Mouse (Mus musculus) neutrophil, adult 65 days (primary cell): ENCODE data around the gene Lipn. TPM values are rescaled to one million over a fixed set of nuclear protein-coding genes. Genes with fewer than 3 reads are reported as not detected.

Experiments used
- total RNA-seq: library from RNA; stranded (reverse); gene quantifications from 2 replicates; pipeline ENCODE4 v1.2.4, GENCODE M21; 2023

Lipn gene
- not detected in 2 replicates for total RNA-seq

DNA sequence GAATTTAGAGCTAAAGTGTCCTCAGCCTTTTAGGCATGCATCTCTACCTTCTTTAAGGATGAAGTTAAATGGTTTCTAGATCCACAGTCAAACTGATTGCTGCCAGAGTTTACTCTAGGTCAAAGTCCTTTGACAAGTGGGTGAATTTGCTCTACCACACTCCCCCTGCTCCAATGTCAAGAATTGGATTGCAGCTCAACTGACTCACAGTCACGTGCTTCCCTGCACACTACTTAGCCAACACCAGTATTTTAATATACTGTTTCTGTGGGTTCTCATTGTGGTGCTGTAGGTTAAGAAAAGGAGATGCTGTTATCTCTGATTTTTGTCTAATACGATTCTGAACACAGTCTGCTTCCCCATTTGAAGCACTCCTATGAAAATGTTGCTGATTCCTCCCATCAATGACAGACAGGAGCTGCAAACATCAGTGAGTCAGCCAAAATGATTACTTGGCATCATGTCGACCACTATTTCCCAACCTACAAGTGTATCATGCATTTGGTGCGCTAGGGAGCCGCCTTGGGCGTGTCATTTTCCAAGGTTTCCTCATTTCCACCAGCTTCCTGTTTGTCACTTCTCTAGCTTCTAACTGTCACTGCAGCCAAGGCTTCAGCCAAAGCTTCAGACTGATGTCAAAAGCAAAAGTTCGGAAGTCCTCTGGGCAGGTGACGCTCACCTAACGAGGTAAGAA lies at the start of gene Lipn:
TSS of gene Lipn (plus strand) at position 580 of the 694 bp plus-strand sequence.

DNA sequence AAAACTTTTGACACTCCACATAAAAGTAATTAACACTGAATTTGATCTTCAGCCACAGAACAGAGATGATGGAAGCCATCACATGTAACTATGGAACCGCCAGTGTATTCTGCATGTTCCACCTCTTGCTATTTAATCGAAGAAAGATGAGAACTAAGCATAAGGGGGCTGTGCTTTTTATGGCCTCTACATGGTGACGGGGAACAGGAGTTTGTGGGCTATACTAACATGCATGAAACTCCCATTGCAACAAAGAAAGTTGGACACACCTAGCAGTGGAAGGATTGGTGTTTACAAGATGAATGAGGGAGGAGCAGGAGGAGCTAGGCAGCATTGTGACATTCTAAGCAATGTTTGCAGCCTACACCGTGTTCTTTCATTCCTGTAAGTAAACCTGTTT lies 33.5 kb downstream of the Lipn start, which contains the start of gene Lipm:
TSS of gene Lipm (plus strand) at position 301 of the 400 bp plus-strand sequence.

Other genes starting within 250 kb of the Lipn start
- gene Lipf, start 106.2 kb upstream of the Lipn start, total RNA-seq = not detected in 2 replicates
- gene Lipk, start 59.1 kb upstream of the Lipn start, total RNA-seq = not detected in 2 replicates
- not detected in 2 replicates for gene Lipm, start 33.6 kb downstream of the Lipn start, total RNA-seq
- 57.6 and 61.7 TPM in 2 replicates for gene Ankrd22, start 98.7 kb downstream of the Lipn start, total RNA-seq
- gene Stambpl1, start 124.9 kb downstream of the Lipn start, total RNA-seq = 20.0 and 20.9 TPM in 2 replicates
- 25.7 and 30.4 TPM in 2 replicates for gene Acta2, start 188.2 kb downstream of the Lipn start, total RNA-seq
- gene Fas, start 223.3 kb downstream of the Lipn start, total RNA-seq = 37.3 and 42.3 TPM in 2 replicates